Mouse (Mus musculus) 3134 (cell line): Measurements from ENCODE around the gene Abca7.
A peak's percentile ranks its signal among the peaks of the same experiment; 100 is the strongest.

Experiments
- DNase-seq: peaks from one replicate; pipeline ENCODE4 v3.0.0-alpha.2; 2011; ENCODE audit warnings: low spot score; ENCODE audit not compliant: insufficient read length; ENCODE audit errors: extremely low read depth

Abca7 gene

GRCm38 (mm10) chr10:80020191-80020590 lies 23.9 kb downstream of the Abca7 start:
- DNase-seq = no peak

DNA sequence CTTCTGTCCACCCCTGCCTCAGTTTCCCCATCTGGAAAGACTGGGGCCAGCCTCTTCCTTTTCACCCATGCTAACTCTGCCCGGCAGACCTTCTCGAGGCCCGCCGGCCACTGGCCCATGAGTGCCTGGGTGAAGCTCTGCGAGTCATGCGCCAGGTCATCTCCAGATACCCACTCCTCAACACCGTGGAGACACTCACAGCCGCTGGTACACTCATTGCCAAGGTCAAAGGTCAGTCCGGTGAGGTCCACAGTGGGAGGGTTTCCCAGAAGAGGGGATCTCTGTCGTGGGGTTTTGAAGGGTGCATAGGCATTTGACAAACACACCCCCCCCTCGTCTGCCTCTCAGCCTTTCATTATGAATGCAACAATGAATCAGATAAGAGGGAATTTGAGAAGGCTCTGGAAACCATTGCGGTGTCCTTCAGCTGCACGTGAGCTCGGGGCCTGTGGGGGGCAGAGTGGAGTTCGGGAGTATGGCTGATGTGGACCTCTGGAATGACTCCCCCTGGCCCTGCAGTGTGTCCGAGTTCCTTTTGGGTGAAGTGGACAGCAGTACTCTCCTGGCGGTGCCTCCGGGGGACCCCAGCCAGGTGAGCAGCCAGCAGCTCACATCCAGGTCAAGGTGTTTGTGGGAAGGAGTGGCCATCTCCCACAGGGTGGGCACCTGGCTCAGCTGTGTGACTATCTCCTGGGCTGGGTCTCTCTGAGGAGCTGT lies 24.5 kb downstream of the Abca7 start:
- DNase-seq = no peak

DNA sequence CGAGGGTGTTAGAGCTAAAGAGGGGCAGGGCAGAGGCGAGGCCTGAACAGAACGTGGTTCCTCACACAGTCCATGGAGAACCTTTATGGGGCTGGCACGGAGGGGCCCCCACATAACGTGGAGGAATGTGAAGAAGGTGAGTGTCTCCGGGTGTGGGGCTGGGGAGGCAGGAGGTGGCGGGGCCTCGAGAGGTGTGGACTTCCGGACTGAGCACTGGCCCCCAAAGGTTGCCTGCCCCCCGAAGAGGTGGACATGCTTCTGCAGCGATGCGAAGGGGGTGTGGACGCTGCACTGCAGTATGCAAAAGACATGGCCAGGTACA lies 25.0 kb downstream of the Abca7 start:
- DNase-seq = no peak

DNA sequence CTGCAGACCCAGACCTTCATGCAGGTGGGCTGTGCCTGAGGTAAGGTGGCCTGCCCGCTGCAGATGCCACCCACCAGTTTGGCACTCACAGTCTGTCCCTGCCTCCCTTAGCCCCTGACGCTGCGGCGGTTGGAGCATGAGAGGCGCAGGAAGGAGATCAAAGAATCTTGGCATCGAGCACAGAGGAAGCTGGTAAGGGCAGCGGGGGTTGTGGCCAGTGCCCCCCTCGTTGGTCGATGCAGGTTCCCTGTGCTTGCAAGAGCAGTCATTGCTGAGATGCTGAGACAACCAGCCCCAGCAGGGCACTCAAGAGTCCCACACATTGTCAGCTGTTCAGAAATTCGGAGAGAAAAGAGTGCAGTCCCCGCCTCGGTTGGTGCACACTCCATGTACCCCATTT lies 25.9 kb downstream of the Abca7 start:
- no peak for DNase-seq

DNA sequence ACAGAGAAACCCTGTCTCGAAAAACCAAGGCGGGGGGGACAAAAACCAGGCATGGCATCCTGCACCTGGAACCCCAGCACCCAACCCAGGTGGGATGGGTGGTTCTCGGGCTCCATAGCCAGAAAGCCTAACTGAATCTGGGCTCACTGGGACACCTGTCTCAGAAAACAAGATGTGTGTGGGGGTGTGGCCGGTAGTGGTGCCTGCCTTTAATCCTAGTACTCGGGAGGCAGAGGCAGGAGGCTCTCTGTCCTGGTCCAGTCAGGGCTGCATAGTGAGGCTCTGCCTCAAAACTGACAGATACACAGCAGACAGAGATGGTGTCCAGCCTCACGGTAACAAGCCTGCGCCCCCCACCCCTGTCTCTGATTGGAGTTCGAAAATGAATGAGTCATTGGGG lies 26.5 kb downstream of the Abca7 start:
- DNase-seq = no peak

GRCm38 (mm10) chr10:80023758-80024157 lies 27.5 kb downstream of the Abca7 start:
- DNase-seq = no peak

- DNase-seq = no peak
These were observed 28.1 kb downstream of the Abca7 start for GRCm38 (mm10) chr10:80024229-80025043.

DNA sequence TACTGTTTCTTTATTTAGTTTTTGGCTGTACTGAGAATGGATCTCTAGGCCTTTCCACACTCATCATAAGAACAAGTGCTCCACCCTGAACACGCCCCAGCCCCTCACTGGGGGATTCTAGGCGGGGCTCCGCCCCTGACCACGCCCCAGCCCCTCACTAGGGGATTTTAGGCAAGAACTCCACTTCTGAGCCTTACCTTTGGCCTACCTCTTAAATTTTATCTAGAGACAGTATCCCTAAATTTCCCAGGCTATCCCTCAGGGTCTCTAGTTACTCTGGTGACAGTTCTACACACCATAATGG lies 28.7 kb downstream of the Abca7 start:
- DNase-seq = no peak

DNA sequence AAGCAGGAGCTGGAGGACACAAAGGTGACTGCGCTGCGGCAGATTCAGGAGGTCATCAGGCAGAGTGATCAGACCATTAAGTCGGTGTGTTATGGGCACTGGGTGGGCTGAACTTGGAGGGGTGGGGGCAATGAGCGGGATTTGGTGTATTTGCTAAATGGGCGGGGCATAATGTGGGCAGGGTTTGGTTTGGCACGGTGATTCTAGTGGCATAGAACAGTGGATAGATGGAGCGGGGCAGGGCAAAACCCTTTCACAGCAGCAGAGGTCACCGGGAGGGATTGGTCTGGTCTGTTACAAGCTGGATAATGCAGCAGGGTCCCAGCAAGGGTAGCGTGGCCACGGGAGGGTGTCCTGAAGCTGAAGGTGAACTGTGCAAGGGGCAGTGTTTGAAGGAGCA lies 29.2 kb downstream of the Abca7 start:
- DNase-seq = no peak

GRCm38 (mm10) chr10:80025889-80026288 lies 29.6 kb downstream of the Abca7 start:
- no peak for DNase-seq

DNA sequence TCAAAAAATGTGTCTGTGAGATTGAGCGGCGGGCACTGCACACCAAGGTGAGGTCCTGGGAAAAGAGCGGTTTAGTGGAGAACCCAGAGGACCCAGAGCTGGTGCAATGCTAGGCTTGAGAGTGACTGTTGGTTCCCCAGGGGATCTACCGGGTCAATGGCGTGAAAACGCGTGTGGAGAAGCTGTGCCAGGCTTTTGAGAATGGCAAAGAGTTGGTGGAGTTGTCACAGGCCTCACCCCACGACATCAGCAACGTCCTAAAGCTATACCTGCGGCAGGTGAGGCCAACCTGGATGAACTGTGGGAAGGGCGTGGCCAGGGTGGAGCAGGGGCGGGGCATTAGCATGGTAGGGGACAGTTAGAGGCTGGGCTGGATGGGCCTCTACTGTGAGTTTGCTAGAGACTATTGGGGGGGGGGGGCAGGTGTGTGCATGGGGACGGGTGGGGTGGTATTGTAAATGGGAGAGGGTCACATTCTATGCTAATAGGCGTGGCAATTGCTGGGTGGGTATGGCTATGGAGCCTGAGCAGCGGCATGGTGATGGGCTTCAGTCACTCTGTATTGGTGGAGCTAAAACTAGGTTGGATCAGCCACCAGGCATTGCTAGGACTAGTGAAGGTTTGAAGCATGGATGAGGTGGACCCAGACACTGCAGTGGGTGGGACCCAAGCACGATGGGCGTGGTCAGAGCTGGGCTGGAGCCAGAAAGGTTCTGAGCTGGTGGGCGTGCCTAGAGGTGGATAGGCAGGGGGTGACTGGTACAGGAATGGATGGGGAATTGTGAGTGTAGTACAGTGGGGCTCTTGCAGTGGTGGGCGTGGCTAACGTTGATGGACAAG lies 31.6 kb downstream of the Abca7 start:
- DNase-seq = no peak

DNA sequence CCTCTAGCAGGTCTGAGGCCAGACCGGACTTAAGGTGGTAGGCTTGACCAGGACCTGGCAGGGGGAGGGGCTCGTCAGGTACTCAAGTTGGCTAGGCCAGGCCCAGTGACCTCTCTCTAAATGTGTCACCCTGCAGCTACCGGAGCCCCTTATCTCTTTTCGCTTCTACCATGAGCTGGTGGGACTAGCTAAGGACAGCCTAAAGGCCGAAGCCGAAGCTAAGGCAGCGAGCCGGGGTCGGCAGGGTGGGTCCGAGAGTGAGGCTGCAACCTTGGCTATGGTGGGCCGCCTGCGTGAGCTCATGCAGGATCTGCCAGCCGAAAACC lies 32.2 kb downstream of the Abca7 start:
- DNase-seq = no peak

DNA sequence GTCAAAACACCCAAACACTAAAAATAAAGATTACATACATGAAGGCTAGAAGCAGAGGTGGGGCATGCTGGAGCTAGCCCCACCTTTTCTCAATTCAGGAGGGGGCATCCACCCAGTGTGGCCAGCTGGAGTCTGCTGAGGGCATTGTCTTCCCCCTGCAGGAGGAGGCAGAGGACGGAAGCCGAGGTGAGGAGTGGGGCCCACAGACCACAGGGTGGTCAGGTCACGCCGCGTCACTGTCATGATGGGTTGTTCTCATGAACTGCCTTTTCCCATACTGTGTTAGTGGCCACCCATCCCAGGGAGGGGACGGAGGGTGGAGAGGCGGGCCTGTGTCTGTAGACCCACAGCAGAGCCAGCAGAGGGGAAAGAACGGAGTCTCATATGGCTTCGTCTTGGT lies 33.9 kb downstream of the Abca7 start:
- no peak for DNase-seq

GRCm38 (mm10) chr10:80030736-80031135 lies 34.4 kb downstream of the Abca7 start:
- DNase-seq = no peak

DNA sequence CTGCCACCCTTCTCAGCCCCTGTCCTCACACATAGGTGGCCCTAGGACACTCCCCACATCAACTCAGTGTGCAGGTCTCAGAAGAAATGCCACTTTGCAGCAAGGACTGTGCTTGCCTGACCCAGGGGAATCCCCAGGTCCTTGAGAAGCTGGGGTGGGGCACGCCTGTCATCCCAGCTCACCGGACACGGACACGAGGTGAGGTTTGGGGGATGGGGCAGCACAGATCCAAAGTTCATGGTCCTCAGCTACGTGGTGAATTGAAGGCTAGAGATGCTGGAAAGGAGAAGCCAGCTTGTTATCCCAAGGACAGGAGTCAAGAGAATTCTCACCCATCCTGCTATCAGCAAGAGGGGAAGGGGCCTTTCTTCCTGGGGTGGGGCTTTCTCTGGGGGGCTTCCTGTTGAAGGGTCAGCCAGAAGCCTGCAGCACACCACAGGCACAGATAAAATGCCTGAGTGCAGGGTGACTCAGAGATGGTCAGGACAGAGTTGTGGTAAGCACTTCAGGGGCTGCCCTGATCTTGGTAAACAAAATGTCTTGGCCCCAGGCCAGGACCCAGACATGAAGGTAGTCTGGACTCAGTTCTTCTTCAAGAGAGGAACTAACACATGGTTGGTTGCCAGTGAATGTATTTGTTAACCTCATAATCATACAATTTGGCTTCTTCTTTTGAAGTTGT lies 36.6 kb downstream of the Abca7 start:
- DNase-seq = peak; percentile 74

- peak; percentile 66 for DNase-seq
These were observed 37.5 kb downstream of the Abca7 start for GRCm38 (mm10) chr10:80033511-80034391.

- no peak for DNase-seq
These were observed 38.9 kb downstream of the Abca7 start for GRCm38 (mm10) chr10:80035148-80035547.

- DNase-seq = no peak
These were observed 39.4 kb downstream of the Abca7 start for GRCm38 (mm10) chr10:80035686-80036085.

- no peak for DNase-seq
These were observed 40.5 kb downstream of the Abca7 start for GRCm38 (mm10) chr10:80036832-80037231.

DNA sequence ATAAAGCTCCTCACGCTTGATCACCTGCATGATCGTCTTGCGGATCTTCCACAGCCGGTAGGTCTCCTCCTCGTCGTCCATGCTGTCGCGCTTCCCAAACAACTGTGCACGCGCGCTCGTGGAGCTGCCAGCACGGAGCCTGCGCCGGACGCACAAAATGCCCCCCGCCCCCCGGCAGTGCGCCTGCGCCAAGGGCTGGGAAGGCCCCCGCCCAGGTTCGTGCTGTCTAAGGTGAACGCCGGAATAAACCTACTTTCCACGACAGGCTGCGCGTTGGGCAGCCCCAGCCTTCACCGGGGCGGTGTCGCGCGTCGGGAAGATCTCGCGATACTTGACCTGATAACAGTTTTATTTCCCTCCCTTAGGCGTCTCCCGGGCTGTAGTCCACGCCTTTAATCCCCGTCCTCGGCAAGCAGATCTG lies 43.3 kb downstream of the Abca7 start, which contains the start of gene Polr2e:
Gene Polr2e, minus strand, starts transcription at position 237 of the 421 bp plus-strand sequence.
- DNase-seq = peak; percentile 97
